Mouse (Mus musculus) liver, embryonic 14.5 days (tissue): ENCODE data around the gene Tsc1. TPM values are rescaled to one million over a fixed set of nuclear protein-coding genes. Genes with fewer than 3 reads are reported as not detected.

Experiments used
- ATAC-seq: fragments of 200-750 bp; cut with Nextera tagmentation; 2 replicates; pipeline ENCODE4 v1.8.0; 2017; ENCODE audit warnings: moderate number of reproducible peaks, mild to moderate bottlenecking, moderate library complexity; ENCODE audit not compliant: insufficient read depth
- DNase-seq, 3 experiments: peaks; one replicate each; pipeline ENCODE4 v3.0.0-alpha.2; 2012 to 2013; ENCODE audit warnings: low read depth in 3 of 3, low spot score in 3 of 3
- H3K27ac ChIP-seq: fragments of 300-500 bp; sonication (generic); 2 replicates; pipeline ENCODE4 v1.5.1; 2014; ENCODE audit warnings: moderate library complexity, mild to moderate bottlenecking, control low read depth, inconsistent platforms
- H3K27me3 ChIP-seq: fragments of 300-500 bp; sonication (generic); 2 replicates; pipeline ENCODE4 v1.6.1; 2014; ENCODE audit warnings: mild to moderate bottlenecking, low read length, moderate library complexity; ENCODE audit not compliant: control insufficient read depth, insufficient read depth
- H3K36me3 ChIP-seq: fragments of 300-500 bp; sonication (generic); replicated peaks from 2 replicates; pipeline ENCODE4 v1.6.1; 2014; ENCODE audit warnings: low read depth; ENCODE audit not compliant: control insufficient read depth, insufficient read depth
- H3K4me1 ChIP-seq, 2 experiments: fragments of 200-500 bp in 1 of 2; fragments of 300-500 bp in 1 of 2; sonication (generic) in 1 of 2; replicated peaks; 2 replicates each; pipeline ENCODE4 v1.6.1; 2012 to 2014; ENCODE audit warnings: antibody characterized with exemption in 1 of 2, inconsistent platforms in 1 of 2, low read length in 1 of 2; ENCODE audit not compliant: control insufficient read depth in 2 of 2, insufficient read depth in 2 of 2
- H3K4me2 ChIP-seq: fragments of 300-500 bp; sonication (generic); 2 replicates; pipeline ENCODE4 v1.6.1; 2014; ENCODE audit warnings: low read depth, mild to moderate bottlenecking, control low read depth, moderate library complexity
- H3K4me3 ChIP-seq, 2 experiments: fragments of 200-500 bp in 1 of 2; fragments of 300-500 bp in 1 of 2; sonication (generic) in 1 of 2; 2 replicates each; pipeline ENCODE4 v1.5.1; 2012 to 2014; ENCODE audit warnings: low read depth in 2 of 2, low read length in 2 of 2, mild to moderate bottlenecking in 2 of 2, control low read depth in 1 of 2, inconsistent platforms in 1 of 2, moderate library complexity in 1 of 2; ENCODE audit not compliant: insufficient read depth in 1 of 2
- H3K9ac ChIP-seq: fragments of 300-500 bp; sonication (generic); replicated peaks from 2 replicates; pipeline ENCODE4 v1.6.1; 2014; ENCODE audit warnings: mild to moderate bottlenecking, control low read depth, moderate library complexity
- H3K9me3 ChIP-seq: fragments of 300-500 bp; sonication (generic); 2 replicates; pipeline ENCODE4 v1.6.1; 2016; ENCODE audit warnings: low read length, mixed read lengths; ENCODE audit not compliant: control insufficient read depth
- CTCF ChIP-seq: IDR thresholded peaks from 2 replicates; pipeline ENCODE4 v1.5.1; 2016; ENCODE audit warnings: antibody characterized with exemption, low read depth, control low read depth
- EP300 ChIP-seq: IDR thresholded peaks from 2 replicates; pipeline ENCODE4 v1.6.1; 2016; ENCODE audit warnings: antibody characterized with exemption, low read depth
- WGBS: fragments of 180-500 bp; shearing (Covaris S2); extraction: QIAGEN DNeasy Blood & Tissue Kit; methylation state at CpG from one replicate; pipeline ENCODE4 v1.1.7; 2014; ENCODE audit not compliant: insufficient replicate concordance; 5-methylcytosine and 5-hydroxymethylcytosine counted together
- microRNA-seq: library from miRNA; unstranded; fragments of <30 nt; microRNA quantifications from one replicate; pipeline ENCODE4, GENCODE M21; 2016
- polyA plus RNA-seq, 2 experiments: library from polyadenylated mRNA; depleted of rRNA in 1 of 2; stranded (reverse) in 1 of 2; unstranded in 1 of 2; fragments of >200 nt; fragmentation: Nextera tagmentation in 1 of 2; extraction: Ambion mirVana in 1 of 2; gene quantifications; 2 replicates each; pipeline versions ENCODE4 v1.2.1 to v1.2.3; 2012 to 2014

Gene Tsc1
- polyA plus RNA-seq, 2 experiments = 5.3 to 5.4 TPM

DNA sequence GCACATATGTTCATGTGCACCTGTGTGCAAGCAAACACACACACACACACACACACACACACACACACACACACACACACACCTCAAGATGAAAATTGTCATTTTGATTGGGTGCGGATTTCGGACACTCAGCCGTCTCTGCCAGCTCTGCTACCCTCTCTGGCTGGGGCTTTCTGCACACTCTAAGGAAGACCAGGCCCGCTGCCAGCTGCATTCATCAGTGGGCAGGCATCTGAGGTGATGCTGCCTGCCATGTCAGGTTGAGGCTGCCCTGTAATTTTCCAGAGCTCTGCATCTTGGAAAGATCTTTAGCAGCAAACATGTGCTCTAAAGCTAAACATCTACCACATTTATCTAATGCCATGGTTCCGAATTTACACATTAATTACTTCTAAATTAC is 96.1 kb downstream of the Tsc1 start:
- no peaks in the 10 kb centered on the region for H3K9me3 ChIP-seq
- no peak overlapping the region for H3K27ac ChIP-seq
- no peak overlapping the region for H3K4me2 ChIP-seq
- TF ChIP-seq EP300 (no peak), CTCF (no peak)
- ATAC-seq = no peak
- H3K36me3 ChIP-seq = no peaks in the 10 kb centered on the region
- WGBS = 72% methylated on average over 5 of the region's 5 CpGs
- no peaks in the 10 kb centered on the region for H3K4me1 ChIP-seq
- H3K27me3 ChIP-seq = no peaks in the 10 kb centered on the region
- H3K4me3 ChIP-seq = no peak overlapping the region
- no peak for DNase-seq
- H3K9ac ChIP-seq = no peak overlapping the region

GRCm38 (mm10) chr2:28740159-28740558 is 99.1 kb downstream of the Tsc1 start:
- Histone ChIP-seq H3K9me3 (no peaks in the 10 kb centered on the region), H3K27me3 (no peaks in the 10 kb centered on the region), H3K36me3 (no peaks in the 10 kb centered on the region), H3K4me1 (no peaks in the 10 kb centered on the region), H3K4me2 (no peak overlapping the region), H3K27ac (no peak overlapping the region), H3K9ac (no peak overlapping the region), H3K4me3 (no peak overlapping the region)
- DNase-seq (no peak), ATAC-seq (no peak)
- WGBS = 61% methylated on average over 5 of the region's 5 CpGs
- TF ChIP-seq EP300 (no peak), CTCF (no peak)

Small RNA genes lying within 50 kb of the gene (microRNA-seq; reads per million reads assigned to microRNA genes)
- gene Gm22824 = not detected
- gene Mir3088 = not detected

Other genes with a start within 250 kb of the Tsc1 start
- gene Ppp1r26, start 194.4 kb upstream of the Tsc1 start, polyA plus RNA-seq (2012; rRNA removed) = 0.15 and 0.19 TPM in 2 replicates
- 0.04 and 0.11 TPM in 2 replicates for gene Ppp1r26, start 194.4 kb upstream of the Tsc1 start, polyA plus RNA-seq (2014; fragmentation: Nextera tagmentation; extraction: Ambion mirVana)
- not detected in 2 replicates for gene 1700007K13Rik, start 174.9 kb upstream of the Tsc1 start, polyA plus RNA-seq (2012; rRNA removed)
- 0.24 TPM in 1 of 2 replicates, not detected in the other for gene 1700007K13Rik, start 174.9 kb upstream of the Tsc1 start, polyA plus RNA-seq (2014; fragmentation: Nextera tagmentation; extraction: Ambion mirVana)
- 19.8 and 20.2 TPM in 2 replicates for gene Mrps2, start 173.2 kb upstream of the Tsc1 start, polyA plus RNA-seq (2012; rRNA removed)
- 21.4 and 24.6 TPM in 2 replicates for gene Mrps2, start 173.2 kb upstream of the Tsc1 start, polyA plus RNA-seq (2014; fragmentation: Nextera tagmentation; extraction: Ambion mirVana)
- 0.31 and 0.52 TPM in 2 replicates for gene Gbgt1, start 144.3 kb upstream of the Tsc1 start, polyA plus RNA-seq (2012; rRNA removed)
- gene Gbgt1, start 144.3 kb upstream of the Tsc1 start, polyA plus RNA-seq (2014; fragmentation: Nextera tagmentation; extraction: Ambion mirVana) = 0.15 and 0.29 TPM in 2 replicates
- not detected in 2 replicates for gene Gm10134, start 135.1 kb upstream of the Tsc1 start, polyA plus RNA-seq (2012; rRNA removed)
- gene Gm10134, start 135.1 kb upstream of the Tsc1 start, polyA plus RNA-seq (2014; fragmentation: Nextera tagmentation; extraction: Ambion mirVana) = not detected in 2 replicates
- 2.0 and 2.1 TPM in 2 replicates for gene Ralgds, start 128.1 kb upstream of the Tsc1 start, polyA plus RNA-seq (2012; rRNA removed)
- 1.5 and 2.1 TPM in 2 replicates for gene Ralgds, start 128.1 kb upstream of the Tsc1 start, polyA plus RNA-seq (2014; fragmentation: Nextera tagmentation; extraction: Ambion mirVana)
- gene Cel, start 77.8 kb upstream of the Tsc1 start, polyA plus RNA-seq (2012; rRNA removed) = 0.10 and 0.19 TPM in 2 replicates
- 0.39 TPM in 1 of 2 replicates, not detected in the other for gene Cel, start 77.8 kb upstream of the Tsc1 start, polyA plus RNA-seq (2014; fragmentation: Nextera tagmentation; extraction: Ambion mirVana)
- gene Gtf3c5, start 57.5 kb upstream of the Tsc1 start, polyA plus RNA-seq (2012; rRNA removed) = 10.0 and 11.6 TPM in 2 replicates
- gene Gtf3c5, start 57.5 kb upstream of the Tsc1 start, polyA plus RNA-seq (2014; fragmentation: Nextera tagmentation; extraction: Ambion mirVana) = 7.6 and 9.0 TPM in 2 replicates
- 72.5 and 86.9 TPM in 2 replicates for gene Gfi1b, start 19.2 kb upstream of the Tsc1 start, polyA plus RNA-seq (2012; rRNA removed)
- gene Gfi1b, start 19.2 kb upstream of the Tsc1 start, polyA plus RNA-seq (2014; fragmentation: Nextera tagmentation; extraction: Ambion mirVana) = 89.2 and 107 TPM in 2 replicates
- gene Spaca9, start 58.5 kb downstream of the Tsc1 start, polyA plus RNA-seq (2012; rRNA removed) = 1.3 and 2.2 TPM in 2 replicates
- 2.0 and 2.5 TPM in 2 replicates for gene Spaca9, start 58.5 kb downstream of the Tsc1 start, polyA plus RNA-seq (2014; fragmentation: Nextera tagmentation; extraction: Ambion mirVana)
- gene Ak8, start 58.9 kb downstream of the Tsc1 start, polyA plus RNA-seq (2012; rRNA removed) = 0.11 and 0.18 TPM in 2 replicates
- 0.24 and 0.32 TPM in 2 replicates for gene Ak8, start 58.9 kb downstream of the Tsc1 start, polyA plus RNA-seq (2014; fragmentation: Nextera tagmentation; extraction: Ambion mirVana)
- gene Gtf3c4, start 199.1 kb downstream of the Tsc1 start, polyA plus RNA-seq (2012; rRNA removed) = 3.1 and 4.2 TPM in 2 replicates
- gene Gtf3c4, start 199.1 kb downstream of the Tsc1 start, polyA plus RNA-seq (2014; fragmentation: Nextera tagmentation; extraction: Ambion mirVana) = 5.6 and 6.1 TPM in 2 replicates
- 2.6 and 3.5 TPM in 2 replicates for gene Ddx31, start 199.2 kb downstream of the Tsc1 start, polyA plus RNA-seq (2012; rRNA removed)
- 5.0 and 5.7 TPM in 2 replicates for gene Ddx31, start 199.2 kb downstream of the Tsc1 start, polyA plus RNA-seq (2014; fragmentation: Nextera tagmentation; extraction: Ambion mirVana)